Mouse (Mus musculus): ENCODE measurements around the gene Stab2.
A peak's percentile ranks its signal among the peaks of the same experiment; 100 is the strongest.

Stab2 gene

GRCm38 (mm10) chr10:86949886-86950285, 57.9 kb downstream of the Stab2 start:
- TF ChIP-seq POU5F1 (IDR thresholded peaks at IDR 0.05; ENCODE audit: borderline replicate concordance, low read length) (no peak), CTCF (conservative IDR thresholded peaks at IDR 0.05; ENCODE audit: low read length) (no peak), NANOG (IDR thresholded peaks at IDR 0.05; ENCODE audit: borderline replicate concordance, low read length) (no peak)
- H3K4me3 ChIP-seq (replicated peaks; ENCODE audit: low read length): no peak overlapping the region
- H3K36me3 ChIP-seq (ENCODE audit: insufficient read depth, low read length): no peaks in the 10 kb centered on the region

GRCm38 (mm10) chr10:86947541-86947940, 60.3 kb downstream of the Stab2 start:
- no peak for TF ChIP-seq POU5F1 (IDR thresholded peaks at IDR 0.05; ENCODE audit: borderline replicate concordance, low read length)
- TF ChIP-seq CTCF (conservative IDR thresholded peaks at IDR 0.05; ENCODE audit: low read length): no peak
- TF ChIP-seq NANOG (IDR thresholded peaks at IDR 0.05; ENCODE audit: borderline replicate concordance, low read length): no peak
- Histone ChIP-seq H3K27me3 (ENCODE audit: insufficient read depth, low read length) (peaks cover 10% of the 10 kb centered on the region; the same call in 1 of the 2 replicates), H3K9me3 (ENCODE audit: low read length) (no peaks in the 10 kb centered on the region)

More at GRCm38 (mm10) chr10:86949886-86950285, 57.9 kb downstream of the Stab2 start:
- H3K4me1 ChIP-seq (replicated peaks; ENCODE audit: low read depth, low read length): peaks cover 19% of the 10 kb centered on the region
- no peaks in the 10 kb centered on the region for H3K9me3 ChIP-seq (ENCODE audit: low read length)
- peaks cover 10% of the 10 kb centered on the region; the same call in 1 of the 2 replicates for H3K27me3 ChIP-seq (ENCODE audit: insufficient read depth, low read length)

DNA sequence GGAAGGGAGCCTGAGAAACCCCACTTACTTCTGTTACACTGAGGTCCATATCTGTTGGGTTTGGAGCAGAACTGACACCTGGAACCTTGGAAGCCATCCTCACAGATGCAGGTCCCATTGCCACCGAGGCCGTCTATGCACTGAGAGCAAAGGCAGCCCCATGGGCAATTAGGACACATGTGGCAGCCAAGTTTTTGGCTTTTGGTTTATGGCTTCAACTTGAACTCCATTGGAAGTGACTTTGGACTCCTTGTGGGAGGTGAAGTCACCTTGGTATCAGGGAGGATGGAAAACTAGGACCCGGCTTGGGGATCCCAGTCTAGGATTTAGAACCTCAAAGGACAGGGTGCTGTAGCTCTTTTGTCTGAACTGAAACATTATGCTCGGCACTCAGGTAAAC, 67.2 kb downstream of the Stab2 start:
- no peaks in the 10 kb centered on the region for H3K27me3 ChIP-seq (ENCODE audit: insufficient read depth, low read length)
- H3K9me3 ChIP-seq (ENCODE audit: low read length): no peaks in the 10 kb centered on the region
- no peaks in the 10 kb centered on the region for H3K4me1 ChIP-seq (replicated peaks; ENCODE audit: low read depth, low read length)
- no peak overlapping the region for H3K4me3 ChIP-seq (replicated peaks; ENCODE audit: low read length)
- H3K36me3 ChIP-seq (ENCODE audit: insufficient read depth, low read length): no peaks in the 10 kb centered on the region
- TF ChIP-seq NANOG (IDR thresholded peaks at IDR 0.05; ENCODE audit: borderline replicate concordance, low read length) (no peak), POU5F1 (IDR thresholded peaks at IDR 0.05; ENCODE audit: borderline replicate concordance, low read length) (no peak), CTCF (conservative IDR thresholded peaks at IDR 0.05; ENCODE audit: low read length) (no peak)

More at GRCm38 (mm10) chr10:86947541-86947940, 60.3 kb downstream of the Stab2 start:
- H3K36me3 ChIP-seq (ENCODE audit: insufficient read depth, low read length): no peaks in the 10 kb centered on the region
- no peak overlapping the region for H3K4me3 ChIP-seq (replicated peaks; ENCODE audit: low read length)
- H3K4me1 ChIP-seq (replicated peaks; ENCODE audit: low read depth, low read length): peaks cover 19% of the 10 kb centered on the region

DNA sequence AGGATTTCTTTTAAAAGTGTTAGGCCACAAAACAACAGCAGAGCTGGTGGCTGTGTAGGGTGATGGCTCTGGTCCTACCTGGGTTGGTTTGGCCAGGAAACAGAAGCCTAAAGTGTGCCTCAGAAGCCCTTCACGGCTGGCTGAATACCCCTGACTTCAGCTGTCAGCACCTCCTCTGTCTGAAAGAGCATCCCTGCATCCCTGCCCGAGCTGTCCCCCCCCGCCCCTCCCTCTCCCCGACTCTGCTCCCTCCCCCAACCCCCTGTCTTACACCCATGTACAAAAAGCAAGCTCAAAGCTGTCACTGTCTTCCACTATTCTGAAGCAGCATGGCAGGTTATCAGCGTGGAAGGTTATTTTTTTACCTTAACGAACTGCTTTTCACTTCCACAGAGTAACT, 73.4 kb downstream of the Stab2 start:
- no peaks in the 10 kb centered on the region for H3K36me3 ChIP-seq (ENCODE audit: insufficient read depth, low read length)
- no peaks in the 10 kb centered on the region for H3K27me3 ChIP-seq (ENCODE audit: insufficient read depth, low read length)
- no peak overlapping the region for H3K4me3 ChIP-seq (replicated peaks; ENCODE audit: low read length)
- H3K4me1 ChIP-seq (replicated peaks; ENCODE audit: low read depth, low read length): no peaks in the 10 kb centered on the region
- H3K9me3 ChIP-seq (ENCODE audit: low read length): no peaks in the 10 kb centered on the region
- TF ChIP-seq NANOG (IDR thresholded peaks at IDR 0.05; ENCODE audit: borderline replicate concordance, low read length) (no peak), POU5F1 (IDR thresholded peaks at IDR 0.05; ENCODE audit: borderline replicate concordance, low read length) (no peak), CTCF (conservative IDR thresholded peaks at IDR 0.05; ENCODE audit: low read length) (no peak)

DNA sequence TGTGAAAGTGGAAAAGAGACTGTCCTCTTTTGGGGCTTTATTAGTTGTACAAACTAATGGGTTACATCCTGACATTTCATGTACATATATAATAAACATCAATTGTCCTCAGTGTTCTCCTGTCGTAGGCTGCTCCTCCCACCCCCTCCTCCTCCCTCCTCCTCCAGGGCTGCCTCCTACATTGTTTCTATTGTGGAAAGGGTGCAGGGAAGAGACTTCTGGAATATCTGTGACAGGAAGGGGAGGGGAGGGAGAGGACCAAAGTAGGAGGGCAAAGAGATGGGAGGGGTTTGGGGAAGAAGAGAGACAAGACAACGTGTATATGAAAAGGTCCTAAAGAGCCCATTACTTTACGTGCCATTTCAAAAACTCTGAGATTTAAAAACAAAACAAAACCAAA, 73.9 kb downstream of the Stab2 start:
- no peak overlapping the region for H3K4me3 ChIP-seq (replicated peaks; ENCODE audit: low read length)
- no peaks in the 10 kb centered on the region for H3K36me3 ChIP-seq (ENCODE audit: insufficient read depth, low read length)
- H3K4me1 ChIP-seq (replicated peaks; ENCODE audit: low read depth, low read length): no peaks in the 10 kb centered on the region
- no peaks in the 10 kb centered on the region for H3K9me3 ChIP-seq (ENCODE audit: low read length)
- TF ChIP-seq CTCF (conservative IDR thresholded peaks at IDR 0.05; ENCODE audit: low read length) (no peak), POU5F1 (IDR thresholded peaks at IDR 0.05; ENCODE audit: borderline replicate concordance, low read length) (no peak), NANOG (IDR thresholded peaks at IDR 0.05; ENCODE audit: borderline replicate concordance, low read length) (no peak)
- no peaks in the 10 kb centered on the region for H3K27me3 ChIP-seq (ENCODE audit: insufficient read depth, low read length)

GRCm38 (mm10) chr10:86933180-86933695, 74.6 kb downstream of the Stab2 start:
- H3K9me3 ChIP-seq (ENCODE audit: low read length): no peaks in the 10 kb centered on the region
- H3K36me3 ChIP-seq (ENCODE audit: insufficient read depth, low read length): no peaks in the 10 kb centered on the region
- no peaks in the 10 kb centered on the region for H3K27me3 ChIP-seq (ENCODE audit: insufficient read depth, low read length)
- no peak overlapping the region for H3K4me3 ChIP-seq (replicated peaks; ENCODE audit: low read length)
- H3K4me1 ChIP-seq (replicated peaks; ENCODE audit: low read depth, low read length): no peaks in the 10 kb centered on the region
- TF ChIP-seq POU5F1 (IDR thresholded peaks at IDR 0.05; ENCODE audit: borderline replicate concordance, low read length): no peak
- no peak for TF ChIP-seq NANOG (IDR thresholded peaks at IDR 0.05; ENCODE audit: borderline replicate concordance, low read length)
- TF ChIP-seq CTCF (conservative IDR thresholded peaks at IDR 0.05; ENCODE audit: low read length): no peak

GRCm38 (mm10) chr10:86923602-86924001, 84.2 kb downstream of the Stab2 start:
- no peaks in the 10 kb centered on the region for H3K27me3 ChIP-seq (ENCODE audit: insufficient read depth, low read length)
- no peak overlapping the region for H3K4me3 ChIP-seq (replicated peaks; ENCODE audit: low read length)
- H3K9me3 ChIP-seq (ENCODE audit: low read length): no peaks in the 10 kb centered on the region
- no peaks in the 10 kb centered on the region for H3K4me1 ChIP-seq (replicated peaks; ENCODE audit: low read depth, low read length)
- H3K36me3 ChIP-seq (ENCODE audit: insufficient read depth, low read length): no peaks in the 10 kb centered on the region
- TF ChIP-seq CTCF (conservative IDR thresholded peaks at IDR 0.05; ENCODE audit: low read length) (no peak), NANOG (IDR thresholded peaks at IDR 0.05; ENCODE audit: borderline replicate concordance, low read length) (no peak), POU5F1 (IDR thresholded peaks at IDR 0.05; ENCODE audit: borderline replicate concordance, low read length) (no peak)

GRCm38 (mm10) chr10:86915595-86915994, 92.2 kb downstream of the Stab2 start:
- Histone ChIP-seq H3K4me3 (replicated peaks; ENCODE audit: low read length) (no peak overlapping the region), H3K27me3 (ENCODE audit: insufficient read depth, low read length) (peaks cover 6% of the 10 kb centered on the region; the same call in 1 of the 2 replicates), H3K9me3 (ENCODE audit: low read length) (no peaks in the 10 kb centered on the region), H3K4me1 (replicated peaks; ENCODE audit: low read depth, low read length) (no peaks in the 10 kb centered on the region), H3K36me3 (ENCODE audit: insufficient read depth, low read length) (no peaks in the 10 kb centered on the region)
- TF ChIP-seq CTCF (conservative IDR thresholded peaks at IDR 0.05; ENCODE audit: low read length) (no peak), POU5F1 (IDR thresholded peaks at IDR 0.05; ENCODE audit: borderline replicate concordance, low read length) (no peak), NANOG (IDR thresholded peaks at IDR 0.05; ENCODE audit: borderline replicate concordance, low read length) (no peak)

- TF ChIP-seq POU5F1 (IDR thresholded peaks at IDR 0.05; ENCODE audit: borderline replicate concordance, low read length): no peak
- H3K4me3 ChIP-seq (replicated peaks; ENCODE audit: low read length): peak overlapping the region; percentile 41
- peaks cover 36% of the 10 kb centered on the region for H3K27me3 ChIP-seq (ENCODE audit: insufficient read depth, low read length)
- H3K36me3 ChIP-seq (ENCODE audit: insufficient read depth, low read length): no peaks in the 10 kb centered on the region
- no peaks in the 10 kb centered on the region for H3K4me1 ChIP-seq (replicated peaks; ENCODE audit: low read depth, low read length)
- H3K9me3 ChIP-seq (ENCODE audit: low read length): peaks cover 21% of the 10 kb centered on the region
Measured at GRCm38 (mm10) chr10:86908562-86908961, 99.3 kb downstream of the Stab2 start.
